Mouse (Mus musculus): ENCODE measurements around the gene Il20. TPM values are rescaled to one million over a fixed set of nuclear protein-coding genes. Genes with fewer than 3 reads are reported as not detected.
A peak's percentile ranks its signal among the peaks of the same experiment; 100 is the strongest.

Gene Il20
- total RNA-seq (2018; cell fraction: chromatin; rRNA removed), result under 1 TPM in 1 of 26 experiments, not detected in 25; 0.58 TPM
- under 1 TPM in 3 of 26 experiments, not detected in 23; 0.09 to 0.28 (median 0.10) TPM for total RNA-seq (2018; cell fraction: cytosol; rRNA removed)
- total RNA-seq (2018; cell fraction: nucleus; rRNA removed), result 1 to 10 TPM in 2 of 26 experiments, under 1 TPM in 2, not detected in 22; 0.50 to 1.8 (median 0.77) TPM
- polyA plus RNA-seq (2018), result not detected in 3 replicates

- Histone ChIP-seq H3K4me3 (ENCODE audit: inconsistent target) (no peak within 1 kb of the TSS), H3K79me2 (ENCODE audit: inconsistent target) (no peaks in the 10 kb centered on the region), H3K27ac (no peak within 1 kb of the TSS), H3K36me3 (ENCODE audit: inconsistent target) (no peaks in the 10 kb centered on the region)
- WGBS (ENCODE audit: missing documents), result 96% methylated on average over 12 of the region's 12 CpGs
These were observed at the start of gene Il20 for GRCm38 (mm10) chr1:130911401-130912010. TSS of gene Il20 (minus strand) at chr1:130911451.

GRCm38 (mm10) chr1:130946920-130947319, 35.7 kb upstream of the Il20 start:
- Histone ChIP-seq H3K27ac (no peak overlapping the region), H3K4me3 (ENCODE audit: inconsistent target) (no peak overlapping the region), H3K36me3 (ENCODE audit: inconsistent target) (no peaks in the 10 kb centered on the region), H3K79me2 (ENCODE audit: inconsistent target) (no peaks in the 10 kb centered on the region)
- WGBS (ENCODE audit: missing documents), result 75% methylated on average over 6 of the region's 6 CpGs

GRCm38 (mm10) chr1:130941801-130942200, 30.6 kb upstream of the Il20 start:
- WGBS (ENCODE audit: missing documents), result 80% methylated on average over 3 of the region's 3 CpGs
- no peak overlapping the region for H3K4me3 ChIP-seq (ENCODE audit: inconsistent target)
- H3K36me3 ChIP-seq (ENCODE audit: inconsistent target), result no peaks in the 10 kb centered on the region
- H3K27ac ChIP-seq, result no peak overlapping the region
- no peaks in the 10 kb centered on the region for H3K79me2 ChIP-seq (ENCODE audit: inconsistent target)

GRCm38 (mm10) chr1:130940065-130940687, 28.9 kb upstream of the Il20 start, which contains the start of gene Il19:
TSS of gene Il19 (minus strand) at chr1:130940115.
- H3K36me3 ChIP-seq (ENCODE audit: inconsistent target), result no peaks in the 10 kb centered on the region
- no peak within 1 kb of the TSS for H3K4me3 ChIP-seq (ENCODE audit: inconsistent target)
- H3K27ac ChIP-seq, result no peak within 1 kb of the TSS
- H3K79me2 ChIP-seq (ENCODE audit: inconsistent target), result no peaks in the 10 kb centered on the region
- WGBS (ENCODE audit: missing documents), result 84% methylated on average over 4 of the region's 4 CpGs

DNA sequence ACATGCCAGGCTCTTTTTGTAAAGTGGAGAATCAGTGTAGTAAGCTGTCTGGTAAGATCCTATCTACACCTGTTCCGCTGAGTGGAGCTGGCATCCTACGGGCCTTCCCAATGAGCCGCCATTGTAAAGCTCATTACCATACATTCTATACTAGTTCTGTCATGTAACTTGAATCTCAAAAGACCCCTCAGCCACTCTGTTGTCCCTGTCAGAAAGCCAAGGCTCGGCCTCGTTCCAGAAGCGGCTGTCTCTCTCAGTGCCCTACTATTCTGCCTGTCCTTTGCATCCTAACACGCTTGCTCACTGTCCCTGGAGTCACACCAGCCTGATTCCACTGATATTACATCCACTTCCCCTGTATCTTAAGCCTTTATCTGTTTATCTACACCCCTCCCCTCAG, 26.9 kb upstream of the Il20 start:
- no peaks in the 10 kb centered on the region for H3K79me2 ChIP-seq (ENCODE audit: inconsistent target)
- no peak overlapping the region for H3K27ac ChIP-seq
- H3K4me3 ChIP-seq (ENCODE audit: inconsistent target), result no peak overlapping the region
- 94% methylated on average over 7 of the region's 7 CpGs for WGBS (ENCODE audit: missing documents)
- H3K36me3 ChIP-seq (ENCODE audit: inconsistent target), result no peaks in the 10 kb centered on the region

DNA sequence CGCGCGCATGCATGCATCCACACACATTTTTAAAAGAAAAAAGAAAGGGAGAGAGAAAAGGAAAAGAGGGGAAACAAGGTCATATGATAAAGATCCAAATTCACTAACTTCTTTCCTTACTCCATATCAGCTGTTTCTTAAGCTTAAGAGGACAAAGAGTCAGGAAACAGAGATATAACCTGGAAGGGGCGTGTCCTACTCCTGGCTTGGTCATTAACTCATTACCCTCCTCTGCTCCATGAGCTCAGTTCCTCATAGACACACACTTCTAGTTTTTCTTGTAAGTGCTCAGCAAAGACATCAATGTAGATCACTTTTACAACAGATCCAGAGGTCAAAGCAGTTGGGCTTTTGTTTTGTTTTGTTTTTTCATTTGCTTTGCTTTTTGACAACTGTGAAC, 25.9 kb upstream of the Il20 start:
- H3K36me3 ChIP-seq (ENCODE audit: inconsistent target), result no peaks in the 10 kb centered on the region
- H3K79me2 ChIP-seq (ENCODE audit: inconsistent target), result no peaks in the 10 kb centered on the region
- 93% methylated on average over 4 of the region's 4 CpGs for WGBS (ENCODE audit: missing documents)

DNA sequence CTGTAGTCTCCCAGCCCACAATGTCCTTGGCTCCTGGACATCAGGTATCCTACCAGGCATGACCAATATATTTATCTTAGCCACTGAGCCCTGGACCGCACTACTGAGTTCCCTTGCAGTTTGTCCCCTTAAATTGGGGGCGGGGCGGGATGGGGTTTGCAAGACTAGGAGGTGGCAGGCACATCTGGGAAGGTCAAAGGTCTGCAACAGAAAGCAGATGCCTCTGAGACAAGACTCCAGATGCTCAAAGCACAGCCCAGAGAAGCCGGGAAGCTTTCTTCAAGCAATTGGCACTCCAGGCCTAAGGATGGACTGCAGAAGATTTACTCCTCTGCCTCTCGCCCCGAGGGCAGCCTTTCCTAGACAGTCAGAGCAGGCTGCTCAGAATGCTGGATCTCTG, 25.1 kb upstream of the Il20 start:
- Histone ChIP-seq H3K36me3 (ENCODE audit: inconsistent target) (no peaks in the 10 kb centered on the region), H3K4me3 (ENCODE audit: inconsistent target) (no peak overlapping the region), H3K79me2 (ENCODE audit: inconsistent target) (no peaks in the 10 kb centered on the region), H3K27ac (no peak overlapping the region)
- 84% methylated on average over 6 of the region's 6 CpGs for WGBS (ENCODE audit: missing documents)

More for the DNA sequence above, 25.9 kb upstream of the Il20 start:
- Histone ChIP-seq H3K27ac (no peak overlapping the region), H3K4me3 (ENCODE audit: inconsistent target) (no peak overlapping the region)

GRCm38 (mm10) chr1:130926484-130926883, 15.2 kb upstream of the Il20 start:
- Histone ChIP-seq H3K4me3 (ENCODE audit: inconsistent target) (no peak overlapping the region), H3K36me3 (ENCODE audit: inconsistent target) (no peaks in the 10 kb centered on the region), H3K27ac (no peak overlapping the region), H3K79me2 (ENCODE audit: inconsistent target) (no peaks in the 10 kb centered on the region)

- Histone ChIP-seq H3K36me3 (ENCODE audit: inconsistent target) (no peaks in the 10 kb centered on the region), H3K79me2 (ENCODE audit: inconsistent target) (no peaks in the 10 kb centered on the region), H3K27ac (peak overlapping the region; percentile 12; the same call in 1 of the 2 replicates), H3K4me3 (ENCODE audit: inconsistent target) (no peak overlapping the region)
- 0% methylated on average over 1 of the region's 1 CpGs for WGBS (ENCODE audit: missing documents)
These were observed 7.2 kb upstream of the Il20 start for GRCm38 (mm10) chr1:130918323-130918980.

DNA sequence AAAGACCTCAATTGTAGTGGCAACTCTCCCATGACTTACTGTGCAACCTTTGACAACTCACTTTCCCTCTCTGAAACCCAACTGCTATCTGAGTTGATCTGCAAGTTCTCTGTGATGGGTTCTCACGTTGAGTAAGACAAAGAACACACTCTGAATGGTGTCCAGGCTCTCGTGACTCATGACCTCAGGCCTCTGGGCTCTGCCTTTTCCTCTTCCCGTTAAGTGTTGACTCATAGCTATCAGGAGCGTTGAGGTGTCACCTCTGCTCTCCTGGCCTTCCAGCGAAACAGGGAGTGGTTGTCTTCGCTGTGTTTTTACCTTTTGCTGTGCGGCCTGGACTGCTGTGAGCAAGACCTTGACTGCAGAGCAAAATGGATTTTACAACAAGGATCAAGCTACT, 8.7 kb downstream of the Il20 start:
- WGBS (ENCODE audit: missing documents), result 85% methylated on average over 7 of the region's 7 CpGs
- Histone ChIP-seq H3K79me2 (ENCODE audit: inconsistent target) (no peaks in the 10 kb centered on the region), H3K27ac (no peak overlapping the region), H3K4me3 (ENCODE audit: inconsistent target) (no peak overlapping the region), H3K36me3 (ENCODE audit: inconsistent target) (no peaks in the 10 kb centered on the region)

GRCm38 (mm10) chr1:130894468-130894867, 16.8 kb downstream of the Il20 start:
- no peaks in the 10 kb centered on the region for H3K36me3 ChIP-seq (ENCODE audit: inconsistent target)
- WGBS (ENCODE audit: missing documents), result 95% methylated on average over 6 of the region's 6 CpGs
- no peaks in the 10 kb centered on the region for H3K79me2 ChIP-seq (ENCODE audit: inconsistent target)
- no peak overlapping the region for H3K4me3 ChIP-seq (ENCODE audit: inconsistent target)
- H3K27ac ChIP-seq, result no peak overlapping the region

- 90% methylated on average over 9 of the region's 9 CpGs for WGBS (ENCODE audit: missing documents)
- H3K4me3 ChIP-seq (ENCODE audit: inconsistent target), result no peak overlapping the region
These were observed 17.8 kb downstream of the Il20 start for GRCm38 (mm10) chr1:130893329-130894040.

DNA sequence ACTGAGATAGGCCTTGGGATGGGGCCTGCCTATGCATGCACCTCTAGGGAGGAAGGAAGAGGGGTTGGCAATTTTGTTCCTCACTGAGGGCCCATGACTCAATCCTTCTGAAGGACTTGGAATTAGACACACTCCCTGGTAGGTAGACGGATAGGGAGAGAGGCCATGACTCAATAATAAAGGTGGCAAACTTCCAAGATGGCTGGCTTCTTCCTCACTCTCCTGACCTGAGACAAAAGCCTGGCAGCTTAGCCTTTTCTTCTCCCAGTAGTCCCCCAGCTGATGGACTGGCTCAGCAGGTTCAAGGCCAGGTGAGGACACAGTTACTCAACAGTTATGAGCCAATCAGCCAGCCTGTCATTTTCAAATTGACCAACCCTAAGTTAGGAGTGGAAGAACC, 18.8 kb downstream of the Il20 start:
- no peaks in the 10 kb centered on the region for H3K36me3 ChIP-seq (ENCODE audit: inconsistent target)
- H3K27ac ChIP-seq, result no peak overlapping the region
- WGBS (ENCODE audit: missing documents), result 80% methylated on average over 1 of the region's 1 CpGs
- no peak overlapping the region for H3K4me3 ChIP-seq (ENCODE audit: inconsistent target)
- no peaks in the 10 kb centered on the region for H3K79me2 ChIP-seq (ENCODE audit: inconsistent target)

More at GRCm38 (mm10) chr1:130893329-130894040, 17.8 kb downstream of the Il20 start:
- H3K79me2 ChIP-seq (ENCODE audit: inconsistent target), result no peaks in the 10 kb centered on the region
- no peaks in the 10 kb centered on the region for H3K36me3 ChIP-seq (ENCODE audit: inconsistent target)
- no peak overlapping the region for H3K27ac ChIP-seq

DNA sequence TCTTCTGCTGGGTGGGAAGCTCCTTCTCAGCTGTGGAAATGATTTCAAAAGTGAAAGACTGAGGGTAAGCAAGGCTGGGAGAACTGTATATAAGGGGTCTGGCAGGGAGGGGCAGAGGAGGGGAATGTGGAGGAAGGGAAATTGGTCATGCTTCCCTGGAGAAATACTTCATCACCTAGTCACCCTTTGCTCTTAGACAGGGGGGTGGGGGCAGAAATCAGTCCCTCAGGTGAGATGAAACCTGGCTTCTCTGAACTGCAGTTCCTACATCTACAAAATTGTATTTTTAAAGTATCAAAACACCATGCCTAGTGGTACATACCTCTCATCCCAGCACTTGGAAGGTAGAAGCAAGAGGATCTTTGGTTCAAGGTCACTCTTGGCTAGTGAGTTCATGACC, 23.9 kb downstream of the Il20 start, which contains the start of gene Il24:
TSS of gene Il24 (minus strand) at position 101 of the 400 bp plus-strand sequence.
- H3K36me3 ChIP-seq (ENCODE audit: inconsistent target), result no peaks in the 10 kb centered on the region
- H3K27ac ChIP-seq, result no peak within 1 kb of the TSS
- H3K79me2 ChIP-seq (ENCODE audit: inconsistent target), result no peaks in the 10 kb centered on the region
- no peak within 1 kb of the TSS for H3K4me3 ChIP-seq (ENCODE audit: inconsistent target)

All from macrophage (primary cell).